Mouse (Mus musculus): Measurements from ENCODE around the gene Thyn1. TPM values are rescaled to one million over a fixed set of nuclear protein-coding genes. Genes with fewer than 3 reads are reported as not detected.

Gene Thyn1
- polyA plus RNA-seq, 1 experiment from 2014 or later, result 127 TPM

DNA sequence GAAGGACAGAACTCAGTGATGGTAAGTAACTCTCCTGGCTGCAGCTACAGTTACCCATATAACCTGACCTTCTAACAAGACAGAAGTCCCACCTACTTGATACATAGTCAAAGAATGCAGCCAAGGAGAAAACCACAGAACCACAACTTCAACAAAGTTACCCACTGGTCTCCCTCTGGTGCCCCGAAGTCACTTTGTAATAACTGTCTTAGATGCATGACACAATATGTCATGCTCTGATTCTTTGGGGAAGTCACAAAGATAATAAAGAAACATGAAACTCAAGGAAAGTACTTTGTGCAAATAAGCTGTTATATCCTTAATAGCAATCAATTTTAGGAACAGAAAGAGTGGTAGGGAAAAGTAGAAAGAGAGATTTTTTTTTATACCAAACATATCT, 27.2 kb downstream of the Thyn1 start:
- Histone ChIP-seq H3K4me1 (ENCODE audit: control insufficient read depth, insufficient read depth, low read length) (peaks cover 23% of the 10 kb centered on the region), H3K9ac (ENCODE audit: low read length) (no peak overlapping the region), H3K4me2 (ENCODE audit: low read depth, low read length) (no peak overlapping the region), H3K27ac (ENCODE audit: low read length) (no peak overlapping the region), H3K9me3 (replicated peaks; ENCODE audit: control insufficient read depth, low read length) (no peaks in the 10 kb centered on the region), H3K27me3 (ENCODE audit: control insufficient read depth, insufficient read depth, low read length) (no peaks in the 10 kb centered on the region), H3K36me3 (ENCODE audit: control insufficient read depth, insufficient read depth, low read length) (no peaks in the 10 kb centered on the region), H3K4me3 (replicated peaks; ENCODE audit: low read length) (no peak overlapping the region)
- ATAC-seq (ENCODE audit: insufficient read depth, low FRiP score), result no peak
- WGBS, result 87% methylated on average over 1 of the region's 1 CpGs

DNA sequence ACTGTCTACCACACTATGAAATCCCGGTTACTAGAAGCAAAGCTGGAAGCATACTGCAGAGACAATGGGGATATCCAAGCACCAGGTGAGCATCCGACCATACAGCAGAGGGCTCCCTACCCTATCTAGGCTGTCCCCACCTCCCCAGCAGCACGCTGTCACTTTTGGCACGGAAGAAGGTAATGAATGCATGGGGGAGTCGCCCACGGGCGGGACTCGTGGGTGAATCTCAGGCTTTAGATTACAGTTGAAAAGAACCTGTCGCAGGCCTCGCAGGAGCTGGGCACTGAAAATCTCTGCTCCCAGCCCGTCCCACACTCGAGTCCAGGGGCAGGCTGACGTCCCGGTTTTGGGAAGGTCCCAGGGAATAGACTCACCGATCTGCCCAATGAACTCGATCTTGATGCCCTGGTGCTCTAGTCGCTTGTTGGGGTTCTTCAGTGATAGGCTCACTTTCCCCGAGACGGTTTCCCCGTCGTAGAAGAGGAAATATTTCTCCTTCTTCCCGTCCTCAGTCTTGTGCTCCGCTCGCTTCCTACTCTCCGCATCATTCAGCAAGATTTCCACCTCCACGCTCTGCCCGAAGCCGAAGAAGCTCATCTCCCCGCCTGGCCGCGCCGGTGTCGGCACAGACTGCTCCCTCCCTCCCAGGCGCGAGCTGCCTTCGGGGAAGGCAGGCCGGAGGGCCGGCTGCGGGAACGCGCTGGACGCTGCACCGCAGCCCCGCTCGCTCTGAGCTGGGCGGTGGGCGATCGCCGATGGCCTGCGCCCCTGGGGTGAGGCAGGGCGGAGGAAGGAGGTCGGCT, 29.7 kb downstream of the Thyn1 start:
- peak; percentile 24; the same call in 1 of the 2 replicates for ATAC-seq (ENCODE audit: insufficient read depth, low FRiP score)
- Histone ChIP-seq H3K4me3 (replicated peaks; ENCODE audit: low read length) (peak overlapping the region; percentile 95), H3K4me1 (ENCODE audit: control insufficient read depth, insufficient read depth, low read length) (peaks cover 26% of the 10 kb centered on the region), H3K4me2 (ENCODE audit: low read depth, low read length) (peak overlapping the region; percentile 87), H3K27me3 (ENCODE audit: control insufficient read depth, insufficient read depth, low read length) (no peaks in the 10 kb centered on the region), H3K9ac (ENCODE audit: low read length) (peak overlapping the region; percentile 98), H3K27ac (ENCODE audit: low read length) (peak overlapping the region; percentile 88), H3K9me3 (replicated peaks; ENCODE audit: control insufficient read depth, low read length) (no peaks in the 10 kb centered on the region), H3K36me3 (ENCODE audit: control insufficient read depth, insufficient read depth, low read length) (no peaks in the 10 kb centered on the region)
- 0% methylated on average over 51 of the region's 52 CpGs for WGBS

DNA sequence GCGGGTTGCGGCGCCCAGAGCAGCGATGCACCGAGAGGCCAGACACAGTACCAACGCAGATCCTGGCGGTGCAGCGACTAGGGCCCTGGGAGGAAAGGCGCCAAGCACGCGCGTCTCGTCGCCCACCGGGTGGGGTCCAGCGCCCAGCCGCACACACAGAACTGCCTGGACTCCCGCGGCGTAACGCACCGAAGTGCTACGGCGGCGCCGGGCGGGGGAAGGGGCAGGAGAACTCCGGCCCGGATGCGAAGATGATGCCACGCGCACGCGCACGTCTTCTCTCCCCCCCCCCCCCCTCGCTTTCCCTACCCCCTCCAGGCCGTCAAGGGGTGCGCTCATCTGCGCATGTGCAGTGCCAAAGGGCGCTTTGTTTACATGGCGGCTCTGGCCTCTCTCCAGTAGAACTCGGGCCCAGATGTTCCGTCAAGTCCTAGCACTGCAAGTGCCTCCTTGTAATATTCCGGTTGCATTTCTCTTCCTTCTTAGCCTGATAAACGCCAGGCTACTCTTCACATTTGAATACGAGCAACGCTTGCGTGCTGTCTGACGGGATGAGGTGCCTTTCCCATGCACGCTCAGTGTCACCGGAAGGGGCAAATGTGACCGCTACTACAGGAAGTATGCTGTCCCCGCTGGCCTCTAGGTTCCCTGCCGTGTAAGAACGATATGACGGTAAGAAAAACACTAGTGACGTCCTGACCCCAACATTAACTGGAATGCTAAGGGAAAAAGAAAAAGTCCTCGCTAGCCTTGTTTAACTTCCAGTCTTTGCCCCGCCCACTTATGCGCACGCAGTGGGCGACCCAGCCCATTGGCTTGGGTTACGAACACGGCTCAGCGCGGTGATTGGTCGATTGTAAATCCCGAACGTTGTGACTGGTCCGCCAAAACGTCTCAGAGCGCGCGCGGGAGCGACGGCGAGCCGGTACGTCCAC, 30.6 kb downstream of the Thyn1 start, which contains the start of the genes Vps26b and Ncapd3:
Gene Vps26b (minus strand): TSS at position 238 of the 935 bp plus-strand sequence.
Gene Ncapd3 (plus strand): TSS at position 348 of the 935 bp plus-strand sequence.
- H3K4me1 ChIP-seq (ENCODE audit: control insufficient read depth, insufficient read depth, low read length), result peaks cover 26% of the 10 kb centered on the region
- peak within 1 kb of the TSS; percentile 87 for H3K4me2 ChIP-seq (ENCODE audit: low read depth, low read length)
- H3K36me3 ChIP-seq (ENCODE audit: control insufficient read depth, insufficient read depth, low read length), result no peaks in the 10 kb centered on the region
- ATAC-seq (ENCODE audit: insufficient read depth, low FRiP score), result peak; percentile 96
- H3K27me3 ChIP-seq (ENCODE audit: control insufficient read depth, insufficient read depth, low read length), result no peaks in the 10 kb centered on the region
- 1% methylated on average over 76 of the region's 80 CpGs for WGBS
- peak within 1 kb of the TSS; percentile 88 for H3K27ac ChIP-seq (ENCODE audit: low read length)
- H3K9me3 ChIP-seq (replicated peaks; ENCODE audit: control insufficient read depth, low read length), result no peaks in the 10 kb centered on the region
- peak within 1 kb of the TSS; percentile 95 for H3K4me3 ChIP-seq (replicated peaks; ENCODE audit: low read length)
- peak within 1 kb of the TSS; percentile 98 for H3K9ac ChIP-seq (ENCODE audit: low read length)

DNA sequence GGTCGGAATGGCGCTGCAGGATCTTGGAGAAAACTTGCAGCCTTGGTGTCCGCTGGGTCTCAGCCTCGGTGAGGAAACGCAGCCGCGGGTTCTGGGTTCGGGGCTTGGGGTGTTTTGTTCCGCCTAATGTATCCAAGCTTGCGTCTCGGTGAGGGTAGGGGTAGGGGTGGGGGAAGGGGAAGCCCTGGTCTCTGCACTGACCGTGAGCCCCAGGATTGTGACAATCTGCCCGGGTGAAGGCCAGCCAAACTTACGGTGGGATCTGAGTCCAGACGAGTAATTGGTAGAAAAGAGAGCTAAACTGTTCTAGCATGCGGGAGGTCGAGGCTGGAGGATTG, 31.2 kb downstream of the Thyn1 start:
- no peaks in the 10 kb centered on the region for H3K9me3 ChIP-seq (replicated peaks; ENCODE audit: control insufficient read depth, low read length)
- ATAC-seq (ENCODE audit: insufficient read depth, low FRiP score), result peak; percentile 19; the same call in 1 of the 2 replicates
- peak overlapping the region; percentile 95 for H3K4me3 ChIP-seq (replicated peaks; ENCODE audit: low read length)
- H3K9ac ChIP-seq (ENCODE audit: low read length), result peak overlapping the region; percentile 74
- peaks cover 26% of the 10 kb centered on the region for H3K4me1 ChIP-seq (ENCODE audit: control insufficient read depth, insufficient read depth, low read length)
- H3K4me2 ChIP-seq (ENCODE audit: low read depth, low read length), result peak overlapping the region; percentile 79
- no peak overlapping the region; the same call in 1 of the 2 replicates for H3K27ac ChIP-seq (ENCODE audit: low read length)
- H3K27me3 ChIP-seq (ENCODE audit: control insufficient read depth, insufficient read depth, low read length), result no peaks in the 10 kb centered on the region
- under 1% methylated on average over 17 of the region's 17 CpGs for WGBS
- H3K36me3 ChIP-seq (ENCODE audit: control insufficient read depth, insufficient read depth, low read length), result no peaks in the 10 kb centered on the region

GRCm38 (mm10) chr9:27043892-27044291, 44.4 kb downstream of the Thyn1 start:
- ATAC-seq (ENCODE audit: insufficient read depth, low FRiP score), result no peak
- Histone ChIP-seq H3K4me1 (ENCODE audit: control insufficient read depth, insufficient read depth, low read length) (no peaks in the 10 kb centered on the region), H3K4me3 (replicated peaks; ENCODE audit: low read length) (no peak overlapping the region), H3K9me3 (replicated peaks; ENCODE audit: control insufficient read depth, low read length) (no peaks in the 10 kb centered on the region), H3K36me3 (ENCODE audit: control insufficient read depth, insufficient read depth, low read length) (peaks cover 19% of the 10 kb centered on the region), H3K27me3 (ENCODE audit: control insufficient read depth, insufficient read depth, low read length) (no peaks in the 10 kb centered on the region), H3K9ac (ENCODE audit: low read length) (no peak overlapping the region), H3K4me2 (ENCODE audit: low read depth, low read length) (no peak overlapping the region), H3K27ac (ENCODE audit: low read length) (no peak overlapping the region)
- WGBS, result 84% methylated on average over 5 of the region's 5 CpGs

- 79% methylated on average over 2 of the region's 2 CpGs for WGBS
- Histone ChIP-seq H3K4me1 (ENCODE audit: control insufficient read depth, insufficient read depth, low read length) (no peaks in the 10 kb centered on the region), H3K36me3 (ENCODE audit: control insufficient read depth, insufficient read depth, low read length) (peaks cover 12% of the 10 kb centered on the region; the same call in 1 of the 2 replicates), H3K9ac (ENCODE audit: low read length) (no peak overlapping the region), H3K27ac (ENCODE audit: low read length) (no peak overlapping the region), H3K4me2 (ENCODE audit: low read depth, low read length) (no peak overlapping the region), H3K27me3 (ENCODE audit: control insufficient read depth, insufficient read depth, low read length) (no peaks in the 10 kb centered on the region), H3K4me3 (replicated peaks; ENCODE audit: low read length) (no peak overlapping the region), H3K9me3 (replicated peaks; ENCODE audit: control insufficient read depth, low read length) (no peaks in the 10 kb centered on the region)
- ATAC-seq (ENCODE audit: insufficient read depth, low FRiP score), result no peak
Observed at GRCm38 (mm10) chr9:27049492-27049891, 50.0 kb downstream of the Thyn1 start.

Other genes starting within 250 kb of the Thyn1 start
- gene Glb1l2, start 193.2 kb upstream of the Thyn1 start, polyA plus RNA-seq (2015; fragmentation: Nextera tagmentation; extraction: Ambion mirVana), result 6.0 and 7.7 TPM in 2 replicates
- not detected in 2 replicates for gene Glb1l3, start 138.8 kb upstream of the Thyn1 start, polyA plus RNA-seq (2015; fragmentation: Nextera tagmentation; extraction: Ambion mirVana)
- gene Gm1110, start 76.6 kb upstream of the Thyn1 start, polyA plus RNA-seq (2015; fragmentation: Nextera tagmentation; extraction: Ambion mirVana), result 0.14 TPM in 1 of 2 replicates, not detected in the other
- 51.3 and 56.5 TPM in 2 replicates for gene Acad8, start 144 bp upstream of the Thyn1 start, polyA plus RNA-seq (2015; fragmentation: Nextera tagmentation; extraction: Ambion mirVana)
- gene Vps26b, start 30.4 kb downstream of the Thyn1 start, polyA plus RNA-seq (2015; fragmentation: Nextera tagmentation; extraction: Ambion mirVana), result 24.9 and 25.3 TPM in 2 replicates
- gene Ncapd3, start 30.5 kb downstream of the Thyn1 start, polyA plus RNA-seq (2015; fragmentation: Nextera tagmentation; extraction: Ambion mirVana), result 24.7 and 26.4 TPM in 2 replicates
- gene Jam3, start 155.7 kb downstream of the Thyn1 start, polyA plus RNA-seq (2015; fragmentation: Nextera tagmentation; extraction: Ambion mirVana), result 53.5 and 59.6 TPM in 2 replicates